Mouse (Mus musculus): ENCODE results near the gene Dock6. TPM values are rescaled to one million over a fixed set of nuclear protein-coding genes. Genes with fewer than 3 reads are reported as not detected.
"Not testable (repeated sequence)": the region's sequence is repeated elsewhere in the genome, so short reads cannot be mapped to it uniquely, and the experiment has no call there.

Dock6 gene
- polyA plus RNA-seq, 1 experiment from 2014 or later = 17.0 TPM

DNA sequence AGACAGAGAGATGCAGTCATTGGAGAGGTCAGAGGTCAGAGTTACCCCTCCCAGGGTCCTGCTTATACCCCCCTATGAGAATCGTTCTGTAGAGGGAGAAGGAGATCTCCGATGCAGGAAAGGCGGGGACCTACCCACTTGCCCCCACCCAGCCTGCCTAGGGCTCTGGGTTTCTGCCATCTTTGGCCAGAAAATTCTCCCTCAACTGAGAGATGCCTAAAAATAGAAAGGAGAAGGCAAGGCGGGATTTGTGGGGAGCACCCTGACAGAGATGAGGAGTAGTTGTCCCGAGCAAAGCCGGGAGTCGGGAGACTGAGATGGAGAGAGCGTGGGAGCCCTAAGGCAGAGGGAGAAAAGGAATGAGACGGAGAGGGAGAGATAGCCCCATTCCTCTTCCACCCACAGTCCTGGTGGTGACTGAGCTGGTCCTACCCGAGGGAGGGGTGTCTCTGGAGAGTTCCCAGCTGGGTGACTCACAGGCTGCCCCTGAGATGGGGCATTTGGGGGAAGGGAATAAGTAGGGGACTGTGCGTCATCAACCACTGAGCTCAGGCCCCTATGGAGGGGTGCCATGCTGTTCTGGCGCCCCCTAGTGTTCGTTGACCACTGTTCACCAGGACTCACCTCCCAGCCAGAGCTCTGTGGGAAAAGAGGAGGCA, 48.3 kb downstream of the Dock6 start:
- 42% methylated on average over 13 of the region's 13 CpGs for WGBS
- Histone ChIP-seq H3K9me3 (no peaks in the 10 kb centered on the region), H3K27me3 (no peaks in the 10 kb centered on the region), H3K36me3 (no peaks in the 10 kb centered on the region), H3K4me3 (replicated peaks) (no peak overlapping the region), H3K27ac (no peak overlapping the region), H3K4me2 (replicated peaks) (no peak overlapping the region), H3K9ac (replicated peaks) (no peak overlapping the region), H3K4me1 (replicated peaks) (0 out of 2 replicates have a peak, but pooled peaks cover 5% of the 10 kb centered on the region)
- peak; percentile 93 for ATAC-seq

- H3K9me3 ChIP-seq = no peaks in the 10 kb centered on the region
- no peak overlapping the region for H3K9ac ChIP-seq (replicated peaks)
- ATAC-seq = no peak
- H3K4me1 ChIP-seq (replicated peaks) = peaks cover 18% of the 10 kb centered on the region
- 89% methylated on average over 7 of the region's 7 CpGs for WGBS
- H3K27ac ChIP-seq = no peak overlapping the region
- H3K4me2 ChIP-seq (replicated peaks) = no peak overlapping the region
- H3K4me3 ChIP-seq (replicated peaks) = no peak overlapping the region
- no peaks in the 10 kb centered on the region for H3K27me3 ChIP-seq
- no peaks in the 10 kb centered on the region for H3K36me3 ChIP-seq
Measured at GRCm38 (mm10) chr9:21801591-21801990, 50.8 kb downstream of the Dock6 start.

- Histone ChIP-seq H3K4me3 (replicated peaks) (no peak overlapping the region), H3K27me3 (no peaks in the 10 kb centered on the region), H3K27ac (no peak overlapping the region), H3K9ac (replicated peaks) (no peak overlapping the region), H3K4me2 (replicated peaks) (no peak overlapping the region), H3K36me3 (no peaks in the 10 kb centered on the region), H3K4me1 (replicated peaks) (peaks cover 21% of the 10 kb centered on the region), H3K9me3 (no peaks in the 10 kb centered on the region)
- no peak for ATAC-seq
- WGBS = 75% methylated on average over 7 of the region's 7 CpGs
Measured at GRCm38 (mm10) chr9:21801121-21801520, 51.3 kb downstream of the Dock6 start.

DNA sequence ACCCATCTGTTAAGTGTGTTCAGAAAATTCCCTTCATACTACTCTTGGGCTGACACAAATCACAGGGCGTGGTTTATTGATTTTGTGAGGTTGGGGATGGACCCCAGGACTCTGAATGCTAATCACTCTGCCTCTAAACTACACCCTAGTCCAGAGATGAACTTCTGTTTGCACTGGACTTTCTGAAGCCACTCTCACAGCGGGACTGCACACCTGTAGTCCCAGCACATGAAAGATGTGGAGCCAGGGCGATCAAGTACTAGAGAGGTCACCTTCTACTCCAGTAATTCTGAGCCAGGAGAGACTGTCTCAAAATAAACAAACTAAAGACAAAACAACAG, 53.5 kb downstream of the Dock6 start:
- H3K9me3 ChIP-seq = no peaks in the 10 kb centered on the region
- H3K27me3 ChIP-seq = no peaks in the 10 kb centered on the region
- no peak for ATAC-seq
- H3K36me3 ChIP-seq = peaks cover 10% of the 10 kb centered on the region
- peaks cover 19% of the 10 kb centered on the region for H3K4me1 ChIP-seq (replicated peaks)
- H3K9ac ChIP-seq (replicated peaks) = no peak overlapping the region
- H3K27ac ChIP-seq = no peak overlapping the region
- peak overlapping the region; percentile 78 for H3K4me2 ChIP-seq (replicated peaks)
- WGBS = 56% methylated on average over 3 of the region's 3 CpGs
- peak overlapping the region; percentile 67 for H3K4me3 ChIP-seq (replicated peaks)

- peak within 1 kb of the TSS; percentile 63 for H3K9ac ChIP-seq (replicated peaks)
- peaks cover 19% of the 10 kb centered on the region for H3K4me1 ChIP-seq (replicated peaks)
- H3K36me3 ChIP-seq = peaks cover 14% of the 10 kb centered on the region
- no peaks in the 10 kb centered on the region for H3K9me3 ChIP-seq
- peak within 1 kb of the TSS; percentile 78 for H3K4me2 ChIP-seq (replicated peaks)
- peak; percentile 87 for ATAC-seq
- no peak within 1 kb of the TSS for H3K27ac ChIP-seq
- peak within 1 kb of the TSS; percentile 67 for H3K4me3 ChIP-seq (replicated peaks)
- no peaks in the 10 kb centered on the region for H3K27me3 ChIP-seq
- WGBS = under 1% methylated on average over 52 of the region's 52 CpGs
Measured at GRCm38 (mm10) chr9:21798345-21799009, 54.0 kb downstream of the Dock6 start, which contains the start of gene Kank2. TSS of gene Kank2 (minus strand) at chr9:21798744.

GRCm38 (mm10) chr9:21797921-21798344, 54.5 kb downstream of the Dock6 start:
- peak overlapping the region; percentile 78 for H3K4me2 ChIP-seq (replicated peaks)
- under 1% methylated on average over 23 of the region's 26 CpGs for WGBS
- ATAC-seq = peak; percentile 69

GRCm38 (mm10) chr9:21796919-21797318, 55.5 kb downstream of the Dock6 start:
- WGBS = 75% methylated on average over 3 of the region's 3 CpGs
- Histone ChIP-seq H3K4me1 (replicated peaks) (peaks cover 19% of the 10 kb centered on the region), H3K9ac (replicated peaks) (no peak overlapping the region), H3K9me3 (no peaks in the 10 kb centered on the region), H3K27ac (no peak overlapping the region), H3K4me3 (replicated peaks) (no peak overlapping the region), H3K36me3 (peaks cover 14% of the 10 kb centered on the region), H3K4me2 (replicated peaks) (peak overlapping the region; percentile 7; the same call in 1 of the 2 replicates), H3K27me3 (no peaks in the 10 kb centered on the region)
- no peak for ATAC-seq

More at GRCm38 (mm10) chr9:21797921-21798344, 54.5 kb downstream of the Dock6 start:
- peaks cover 19% of the 10 kb centered on the region for H3K4me1 ChIP-seq (replicated peaks)
- H3K36me3 ChIP-seq = peaks cover 14% of the 10 kb centered on the region
- H3K27me3 ChIP-seq = no peaks in the 10 kb centered on the region
- no peaks in the 10 kb centered on the region for H3K9me3 ChIP-seq
- peak overlapping the region; percentile 63 for H3K9ac ChIP-seq (replicated peaks)
- peak overlapping the region; percentile 67 for H3K4me3 ChIP-seq (replicated peaks)
- H3K27ac ChIP-seq = no peak overlapping the region

DNA sequence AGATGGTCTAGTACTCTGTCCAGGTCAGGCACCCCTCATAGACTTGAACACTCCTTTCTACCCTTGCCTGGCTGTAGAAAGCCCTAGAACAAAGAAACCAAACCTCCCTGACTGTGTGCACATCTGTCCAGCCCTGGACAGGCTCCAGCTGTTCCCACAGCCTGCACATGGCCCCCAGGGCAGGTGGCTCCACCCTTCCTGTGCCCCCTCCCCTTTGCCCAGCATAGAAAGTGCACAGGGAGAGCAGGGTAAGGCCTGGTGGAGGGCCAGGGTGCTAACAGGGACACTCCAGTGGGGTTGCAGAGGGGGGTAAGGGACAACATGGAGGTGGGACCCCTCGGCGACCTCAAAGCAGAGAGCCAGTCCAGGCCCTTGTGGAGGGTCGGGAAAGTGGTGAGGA, 56.2 kb downstream of the Dock6 start:
- Histone ChIP-seq H3K36me3 (peaks cover 14% of the 10 kb centered on the region), H3K4me2 (replicated peaks) (no peak overlapping the region), H3K27ac (no peak overlapping the region), H3K9me3 (no peaks in the 10 kb centered on the region), H3K4me3 (replicated peaks) (no peak overlapping the region), H3K27me3 (no peaks in the 10 kb centered on the region), H3K9ac (replicated peaks) (no peak overlapping the region), H3K4me1 (replicated peaks) (peaks cover 19% of the 10 kb centered on the region)
- no peak for ATAC-seq
- 82% methylated on average over 3 of the region's 3 CpGs for WGBS

DNA sequence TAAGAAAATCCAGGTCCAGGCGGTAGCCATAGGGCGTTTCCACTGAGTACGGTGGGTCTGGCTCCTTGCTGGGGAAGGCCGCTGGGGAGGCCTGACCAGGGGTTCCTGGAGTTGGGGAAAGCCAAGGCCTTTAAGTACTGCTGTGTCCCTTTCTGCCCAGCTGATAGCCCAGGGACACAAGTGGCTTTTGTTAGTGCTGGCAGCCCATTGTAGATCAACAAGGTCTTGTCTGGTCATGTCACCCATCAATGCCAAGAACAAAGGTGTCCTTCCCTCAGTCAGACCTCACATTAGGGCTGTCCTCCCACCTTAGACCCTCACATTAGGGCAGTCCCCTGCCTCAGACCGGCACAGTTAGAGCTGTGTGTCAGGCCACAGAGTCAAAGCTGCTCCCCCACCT, 56.9 kb downstream of the Dock6 start:
- Histone ChIP-seq H3K9me3 (no peaks in the 10 kb centered on the region), H3K4me3 (replicated peaks) (no peak overlapping the region), H3K27ac (no peak overlapping the region), H3K27me3 (no peaks in the 10 kb centered on the region), H3K4me2 (replicated peaks) (no peak overlapping the region), H3K4me1 (replicated peaks) (peaks cover 19% of the 10 kb centered on the region), H3K9ac (replicated peaks) (no peak overlapping the region), H3K36me3 (peaks cover 14% of the 10 kb centered on the region)
- 84% methylated on average over 5 of the region's 5 CpGs for WGBS
- ATAC-seq = no peak

GRCm38 (mm10) chr9:21794925-21795324, 57.5 kb downstream of the Dock6 start:
- peaks cover 19% of the 10 kb centered on the region for H3K4me1 ChIP-seq (replicated peaks)
- WGBS = 94% methylated on average over 25 of the region's 25 CpGs
- H3K36me3 ChIP-seq = peaks cover 14% of the 10 kb centered on the region
- H3K27me3 ChIP-seq = no peaks in the 10 kb centered on the region
- no peak overlapping the region for H3K27ac ChIP-seq
- no peak overlapping the region for H3K4me3 ChIP-seq (replicated peaks)
- ATAC-seq = no peak
- H3K4me2 ChIP-seq (replicated peaks) = no peak overlapping the region
- no peak overlapping the region for H3K9ac ChIP-seq (replicated peaks)
- no peaks in the 10 kb centered on the region for H3K9me3 ChIP-seq

DNA sequence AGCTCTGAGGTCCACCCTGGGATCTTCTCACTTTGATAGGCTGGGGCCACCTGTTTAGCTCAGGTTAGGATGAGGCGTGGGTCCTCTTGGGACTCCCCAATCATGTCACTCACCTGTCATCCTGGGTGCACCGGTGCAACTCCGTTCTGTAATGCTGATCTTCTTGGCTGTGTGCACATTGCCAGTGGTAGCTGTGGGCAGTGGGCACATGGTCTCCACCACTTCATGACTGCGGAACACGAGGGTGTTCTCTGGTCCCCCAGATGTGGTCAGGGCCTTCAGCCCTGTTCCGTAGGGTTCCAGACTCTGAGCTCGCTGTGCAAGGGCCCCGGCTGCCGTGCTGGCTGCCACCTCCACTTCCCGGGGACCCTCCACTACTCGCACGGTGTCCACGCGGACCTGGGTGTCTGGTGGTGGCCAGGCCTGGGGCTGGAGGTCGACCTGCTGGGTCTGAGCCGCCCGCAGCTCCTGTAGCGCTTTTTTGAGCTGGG, 58.0 kb downstream of the Dock6 start:
- Histone ChIP-seq H3K9ac (replicated peaks) (no peak overlapping the region), H3K36me3 (peaks cover 14% of the 10 kb centered on the region), H3K4me3 (replicated peaks) (no peak overlapping the region), H3K27ac (no peak overlapping the region), H3K27me3 (no peaks in the 10 kb centered on the region), H3K4me1 (replicated peaks) (peaks cover 19% of the 10 kb centered on the region), H3K9me3 (no peaks in the 10 kb centered on the region), H3K4me2 (replicated peaks) (no peak overlapping the region)
- no peak for ATAC-seq
- WGBS = 95% methylated on average over 18 of the region's 18 CpGs

GRCm38 (mm10) chr9:21793507-21793906, 58.9 kb downstream of the Dock6 start:
- H3K9me3 ChIP-seq; H3K4me2 ChIP-seq (replicated peaks); ATAC-seq; H3K27ac ChIP-seq; H3K9ac ChIP-seq (replicated peaks); H3K4me3 ChIP-seq (replicated peaks); H3K27me3 ChIP-seq: not testable (repeated sequence)
- Histone ChIP-seq H3K36me3 (peaks cover 14% of the 10 kb centered on the region), H3K4me1 (replicated peaks) (peaks cover 16% of the 10 kb centered on the region)
- WGBS = over 99% methylated on average over 6 of the region's 6 CpGs
